Mouse (Mus musculus) right cerebral cortex, postnatal 14 days (tissue): ENCODE data around the gene Adra1b.
A peak's percentile ranks its signal among the peaks of the same experiment; 100 is the strongest.

Source experiments
- DNase-seq: peaks from one replicate; pipeline ENCODE4 v3.0.0; 2022

Gene Adra1b

DNA sequence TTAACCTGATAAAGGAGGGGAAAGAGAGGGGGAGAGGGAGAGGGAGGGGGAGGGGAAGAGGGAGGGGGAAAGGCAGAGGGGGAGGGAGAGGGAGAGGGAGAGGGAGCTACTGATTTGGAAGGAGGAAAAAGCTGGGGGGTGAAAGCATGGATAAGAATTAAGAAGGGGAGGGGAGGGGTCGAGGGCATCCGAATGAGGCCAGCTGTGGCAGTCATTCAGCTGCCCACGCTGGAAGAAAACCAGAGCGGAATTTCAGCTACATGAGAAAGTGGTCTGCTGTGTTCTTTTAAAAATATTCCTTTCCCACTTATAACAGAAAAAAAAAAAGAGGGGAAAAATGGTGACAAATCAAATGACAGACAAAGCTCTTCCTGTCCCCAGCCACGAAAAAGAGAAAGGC is 88.5 kb downstream of the Adra1b start:
- no peak for DNase-seq

- DNase-seq = no peak
Observed at GRCm38 (mm10) chr11:43807732-43808131, 93.3 kb downstream of the Adra1b start.

DNA sequence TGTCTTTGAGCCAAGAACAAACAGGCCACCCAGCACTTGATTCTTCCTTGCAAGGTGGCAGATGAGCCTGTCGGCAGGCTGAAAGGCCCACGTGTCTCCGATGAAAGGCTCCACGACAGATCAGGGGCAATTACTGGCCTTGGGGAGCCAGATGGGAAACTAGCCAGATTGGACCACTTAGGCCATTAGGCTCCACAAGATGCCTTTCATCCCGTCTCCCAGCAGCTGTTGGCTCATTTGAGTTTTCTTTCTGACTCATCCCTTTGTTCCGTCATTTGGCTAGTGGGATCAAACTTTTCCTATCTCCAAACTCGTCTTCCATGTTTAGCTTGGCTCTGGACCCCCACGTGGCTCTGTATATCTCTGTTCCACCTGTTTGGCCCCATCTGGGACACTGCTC is 105.0 kb downstream of the Adra1b start:
- no peak for DNase-seq

DNA sequence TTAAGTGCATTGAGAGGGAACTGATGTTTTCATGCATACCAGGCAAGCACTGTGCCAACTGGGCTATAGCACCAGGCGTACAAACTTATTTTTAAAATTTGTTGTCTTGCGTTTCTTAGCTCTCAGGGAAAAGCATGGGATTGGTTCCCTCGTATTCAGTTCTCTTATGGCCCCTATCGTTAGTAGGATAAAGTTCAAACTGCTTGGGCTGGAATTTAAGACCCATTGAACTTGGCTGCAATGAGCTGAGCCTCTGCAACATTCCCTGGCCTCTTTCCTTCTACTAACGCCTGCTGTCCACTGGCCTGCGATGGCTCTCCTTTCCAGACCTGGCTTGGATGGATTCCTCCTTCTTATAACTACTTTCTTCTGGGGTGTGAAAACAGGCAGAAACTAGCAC is 110.6 kb downstream of the Adra1b start:
- DNase-seq = no peak

GRCm38 (mm10) chr11:43783772-43784171 is 117.2 kb downstream of the Adra1b start:
- peak; percentile 75 for DNase-seq

DNA sequence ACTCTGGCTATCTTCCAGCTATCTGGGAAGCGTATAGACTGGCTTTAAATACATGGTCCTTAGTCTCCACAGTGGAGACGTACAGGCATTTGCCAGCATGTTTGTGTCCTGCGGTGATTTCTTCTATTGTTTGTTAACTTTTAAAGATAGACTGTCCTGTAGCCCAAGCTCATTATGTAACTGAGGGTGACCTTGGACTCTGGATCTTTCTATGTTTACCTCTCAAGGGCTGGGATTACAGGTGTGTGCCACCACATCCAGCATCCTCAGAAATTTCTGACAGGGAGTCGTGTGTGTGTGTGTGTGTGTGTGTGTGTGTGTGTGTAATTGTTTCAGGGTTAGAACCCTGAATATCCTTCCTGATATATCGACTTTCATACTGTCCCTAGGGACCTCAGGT is 117.9 kb downstream of the Adra1b start:
- no peak for DNase-seq

DNA sequence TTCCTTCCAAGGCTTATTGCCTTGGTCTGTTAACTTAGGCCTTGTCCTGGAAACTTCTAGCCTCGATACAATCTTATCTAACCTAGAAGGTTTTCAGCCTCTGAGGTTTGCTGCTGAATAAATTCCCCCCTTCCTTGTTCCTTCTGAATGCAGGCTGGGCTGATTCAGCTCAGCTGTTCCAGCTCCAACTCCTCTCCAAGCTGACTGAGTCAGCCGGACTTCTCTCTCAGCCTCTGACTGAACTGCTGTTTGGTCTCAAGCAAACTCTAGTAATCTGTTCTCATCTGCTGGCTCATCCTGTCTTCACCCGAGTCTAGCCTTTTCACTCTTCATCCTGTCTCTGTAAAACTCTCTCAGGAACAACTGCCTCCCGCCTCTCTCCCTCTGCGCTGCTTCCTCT is 121.5 kb downstream of the Adra1b start:
- DNase-seq = no peak

- DNase-seq = no peak
Observed at GRCm38 (mm10) chr11:43776324-43776694, 124.7 kb downstream of the Adra1b start.

DNA sequence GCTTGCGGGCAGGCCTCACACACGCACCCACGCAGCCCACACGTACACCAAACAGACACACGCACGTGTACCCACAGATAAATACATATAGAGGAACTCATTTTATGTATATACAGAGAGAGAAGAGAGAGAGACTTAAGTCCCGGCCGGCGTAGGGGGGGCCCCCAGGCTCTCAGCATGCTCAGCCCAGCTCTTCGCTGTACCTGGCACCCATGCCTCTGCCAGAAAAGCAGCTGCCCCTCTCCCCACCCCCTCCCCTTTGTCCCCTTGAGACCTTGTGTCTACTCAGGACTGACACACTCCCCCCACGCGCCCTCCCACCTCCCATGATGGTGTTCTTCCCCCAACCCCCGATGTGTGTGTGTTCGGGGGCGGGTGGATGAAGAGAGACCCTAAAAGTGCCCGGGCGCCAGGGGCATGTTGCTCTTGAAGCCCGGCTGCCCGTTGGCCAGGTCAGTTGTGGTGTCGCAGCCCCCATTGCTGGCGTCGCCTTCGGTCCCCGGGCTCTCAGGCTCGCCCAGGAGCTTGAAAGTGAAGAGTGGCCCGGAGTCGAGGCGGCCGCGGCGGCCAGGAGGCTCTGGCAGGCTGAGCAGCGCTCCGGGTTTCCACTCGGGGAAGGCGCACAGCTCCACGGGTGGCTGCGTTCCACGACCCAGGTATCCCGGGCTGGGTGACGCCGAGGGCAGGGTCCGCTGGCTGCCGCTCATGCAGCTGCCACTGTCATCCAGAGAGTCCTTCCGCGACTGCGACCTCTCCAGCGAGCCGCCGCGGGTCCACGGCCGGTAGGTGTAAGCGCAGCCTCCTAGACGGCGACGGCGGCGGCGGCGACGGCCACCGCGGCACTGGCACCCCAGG is 125.3 kb downstream of the Adra1b start:
- DNase-seq = no peak

DNA sequence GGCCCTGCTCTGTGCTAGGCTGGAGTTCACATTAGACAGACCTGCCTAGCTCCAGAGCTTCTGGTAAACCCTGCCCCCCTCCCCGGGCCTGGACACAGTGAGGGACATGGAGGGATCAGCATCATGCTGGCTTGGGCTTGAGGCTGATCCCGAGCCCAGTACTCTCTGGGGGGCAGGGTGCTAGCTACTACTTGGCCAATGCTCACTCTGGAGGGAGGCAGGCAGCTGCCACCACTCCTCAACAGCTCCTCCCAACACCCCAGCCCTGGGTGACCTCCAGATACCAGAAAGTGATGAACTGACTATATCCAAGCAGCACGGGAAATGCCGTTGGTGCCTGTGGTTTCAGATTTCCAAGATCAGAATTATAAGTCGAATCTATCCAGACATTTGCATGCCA is 127.3 kb downstream of the Adra1b start:
- DNase-seq = no peak

GRCm38 (mm10) chr11:43770110-43770509 is 130.9 kb downstream of the Adra1b start:
- no peak for DNase-seq

DNA sequence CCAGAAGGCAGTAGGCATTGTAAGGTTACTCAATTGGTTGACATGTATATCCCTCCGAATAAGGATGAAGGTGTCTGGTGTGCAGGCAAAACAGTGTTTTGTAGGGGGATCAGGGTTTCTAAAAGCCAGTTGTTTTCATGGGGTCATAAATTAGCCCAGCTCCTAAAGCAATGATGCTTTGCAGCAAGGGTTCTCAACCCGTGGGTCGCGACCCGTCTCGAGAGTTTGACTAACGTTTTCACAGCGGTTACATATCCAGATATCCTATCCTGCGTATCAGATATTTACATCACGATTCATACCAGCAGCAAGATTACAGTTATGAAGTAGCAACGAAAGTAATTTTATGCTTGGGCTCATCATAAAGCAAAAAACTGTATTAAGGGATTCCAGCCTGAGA is 133.3 kb downstream of the Adra1b start:
- no peak for DNase-seq

- peak; percentile 80 for DNase-seq
Observed at GRCm38 (mm10) chr11:43766922-43767648, 133.9 kb downstream of the Adra1b start.

DNA sequence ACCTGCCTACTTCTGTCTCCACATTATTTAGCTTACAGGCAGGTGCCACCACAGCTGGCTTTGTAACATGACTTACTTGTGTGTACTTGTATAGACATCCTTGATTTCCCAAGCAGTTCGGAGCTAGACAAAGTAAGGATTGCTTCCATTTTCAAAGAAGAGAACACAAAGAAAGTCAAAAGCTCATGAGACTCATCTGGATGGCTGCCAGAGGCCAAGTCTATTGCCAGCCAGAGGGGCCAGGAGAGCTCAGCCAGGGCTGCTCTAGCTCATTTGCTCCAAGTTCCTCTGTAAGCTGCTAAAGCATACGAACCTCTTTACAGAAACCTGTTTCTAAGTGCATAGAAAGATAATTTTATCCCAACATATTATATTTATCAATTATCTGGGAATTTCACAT is 142.6 kb downstream of the Adra1b start:
- DNase-seq = no peak

GRCm38 (mm10) chr11:43755411-43755810 is 145.6 kb downstream of the Adra1b start:
- no peak for DNase-seq

DNA sequence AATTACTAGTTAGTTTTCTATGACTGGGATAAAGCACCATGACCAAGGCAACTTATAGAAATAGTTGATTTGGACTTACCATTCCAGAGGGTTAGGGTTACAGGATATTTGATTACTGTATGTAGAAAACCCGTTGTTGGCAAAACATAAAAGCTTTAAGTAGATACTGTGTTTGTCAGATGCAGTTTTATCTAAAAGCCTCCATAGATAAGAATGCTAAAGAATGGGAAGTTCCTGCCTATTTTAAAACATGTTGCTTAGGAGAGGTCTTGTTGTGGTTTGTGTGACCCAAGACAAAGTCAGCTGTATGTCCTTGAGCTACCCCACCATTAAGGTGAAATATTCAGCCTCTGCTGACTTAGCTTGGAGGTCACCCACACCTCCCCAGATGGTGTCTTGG is 146.4 kb downstream of the Adra1b start:
- DNase-seq = no peak

DNA sequence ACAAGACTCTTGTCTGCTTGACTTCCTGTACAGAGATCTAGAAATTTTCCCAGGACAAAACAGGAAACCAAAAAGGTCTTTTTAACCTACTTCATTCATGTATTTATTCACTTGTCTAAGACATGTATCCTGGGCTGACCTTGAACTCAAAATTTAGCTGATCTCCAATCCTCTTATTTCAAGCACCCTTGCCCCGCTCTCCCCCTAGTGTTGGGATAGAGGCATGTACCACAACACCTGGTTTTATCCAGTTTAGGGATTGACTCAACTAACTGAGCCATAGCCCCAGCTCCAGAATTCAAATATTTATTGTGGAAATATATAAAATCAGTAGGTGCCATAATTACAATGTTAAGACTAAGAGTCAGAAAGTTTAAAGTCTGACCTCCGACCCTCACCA is 149.5 kb downstream of the Adra1b start:
- no peak for DNase-seq

DNA sequence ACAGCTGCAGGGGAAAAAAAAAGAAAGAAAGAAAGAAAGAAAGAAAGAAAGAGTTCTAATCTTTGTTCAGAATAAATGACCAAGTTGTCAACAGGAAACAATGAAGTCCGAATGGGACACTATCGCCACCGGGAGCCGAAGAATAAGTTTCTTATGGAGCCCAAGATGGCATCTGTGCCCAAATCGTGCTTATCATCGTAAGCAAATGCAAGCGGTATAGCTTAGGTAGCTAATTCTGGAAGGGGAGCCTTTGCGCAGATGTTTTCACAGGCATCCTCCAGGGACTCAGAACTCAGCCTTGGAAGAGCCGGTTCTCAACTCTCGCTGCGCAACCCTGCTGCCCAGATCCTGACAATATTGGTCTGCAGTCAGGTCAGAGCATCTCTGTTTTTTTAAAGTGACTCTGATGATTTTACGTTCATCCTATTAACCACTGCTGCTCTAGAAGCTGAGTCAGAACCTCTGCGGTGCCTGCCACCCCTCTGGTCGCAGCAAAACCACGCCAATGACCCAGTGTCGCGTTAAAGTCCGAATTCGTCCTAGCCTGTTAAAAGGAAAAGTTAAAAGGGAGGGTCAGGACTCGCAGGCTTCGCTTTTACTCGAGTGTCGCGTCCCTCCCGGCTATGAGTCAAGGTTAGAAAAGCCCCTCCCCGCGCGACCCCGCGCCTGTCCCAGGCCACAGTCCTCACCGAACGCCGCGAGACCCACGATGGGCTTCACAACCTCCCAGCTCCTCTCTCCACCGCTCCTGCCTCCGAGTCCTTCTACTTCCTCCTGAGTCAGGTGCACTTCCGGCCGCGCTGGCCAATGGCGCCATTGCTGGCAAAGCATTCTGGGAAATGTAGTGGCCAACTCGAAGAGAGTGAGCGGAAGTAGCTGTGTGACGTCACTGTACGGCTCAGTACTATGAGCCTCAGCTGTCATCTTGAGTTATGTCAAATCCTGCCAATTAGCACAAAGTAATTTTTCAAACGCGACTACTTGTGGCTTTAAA is 153.5 kb downstream of the Adra1b start, which contains the start of gene Ttc1:
Ttc1 (minus strand) TSS at position 776 of the 994 bp plus-strand sequence.
- peak; percentile 97 for DNase-seq

DNA sequence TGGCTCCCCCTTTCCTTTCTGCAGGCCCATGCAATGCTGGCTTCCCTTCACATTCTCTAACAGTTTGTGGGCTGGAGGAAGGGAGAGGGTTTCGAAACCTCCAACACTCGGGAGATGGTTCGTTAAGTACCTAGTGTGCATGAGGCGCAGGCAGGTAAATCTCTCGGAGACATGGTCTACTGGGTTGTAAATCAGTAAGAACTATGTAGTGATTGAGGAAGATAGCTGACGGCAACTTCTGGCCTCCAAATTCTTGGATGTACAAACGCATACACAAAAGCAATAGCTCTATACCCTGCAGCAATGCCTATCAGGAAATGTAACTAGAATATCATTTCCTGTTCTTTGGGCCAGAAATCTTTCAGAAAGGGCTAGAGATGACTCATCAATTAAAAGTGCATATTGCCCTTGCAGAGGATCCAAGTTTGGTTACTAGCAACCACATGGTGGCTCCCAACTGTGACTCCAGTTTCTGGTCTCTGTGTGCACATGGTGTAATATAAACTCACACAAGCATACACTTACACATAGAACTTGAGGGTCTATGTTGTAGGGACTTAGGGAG is 172.2 kb downstream of the Adra1b start:
- no peak for DNase-seq

- no peak for DNase-seq
Observed at GRCm38 (mm10) chr11:43727796-43728195, 173.2 kb downstream of the Adra1b start.
